Mouse (Mus musculus): ENCODE measurements around the gene Gigyf2.

- no peak for TF ChIP-seq CTCF (IDR thresholded peaks at IDR 0.05; ENCODE audit: borderline replicate concordance, extremely low read depth, insufficient read depth, insufficient read length)
- no peak for TF ChIP-seq POLR2A (IDR thresholded peaks at IDR 0.05; ENCODE audit: borderline replicate concordance, extremely low read depth, insufficient read depth, insufficient read length, poor library complexity, severe bottlenecking)
Observed at GRCm38 (mm10) chr1:87282413-87282788, 44.4 kb upstream of the Gigyf2 start.

All from brain, embryonic 14.5 days (tissue).